Mouse (Mus musculus): ENCODE results near the gene Zer1.

Zer1 gene

GRCm38 (mm10) chr2:30123729-30124471, 485 bp downstream of the Zer1 start:
- DNase-seq: no peak

DNA sequence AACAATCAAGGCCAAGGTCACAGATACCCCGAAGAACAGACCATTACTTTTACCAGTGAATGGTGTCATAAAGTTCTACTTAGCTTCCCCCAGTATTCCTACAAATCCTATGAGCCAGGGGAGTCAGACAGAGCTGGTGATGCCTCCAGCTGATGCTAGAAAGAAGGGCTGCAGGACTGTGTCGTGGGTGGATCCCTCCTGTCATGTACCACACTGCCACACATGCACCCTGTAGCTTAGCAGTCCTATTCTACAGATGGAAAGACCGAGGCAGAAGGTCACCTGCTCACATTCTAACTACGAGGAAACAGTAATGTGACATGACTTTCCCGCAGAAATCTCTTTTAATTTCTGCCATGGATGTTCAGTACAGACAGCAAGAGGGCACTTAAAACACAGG, 1.6 kb downstream of the Zer1 start:
- no peak for DNase-seq

- DNase-seq: peak; percentile 49
Observed at GRCm38 (mm10) chr2:30120269-30120668, 4.1 kb downstream of the Zer1 start.

GRCm38 (mm10) chr2:30119641-30120051, 4.7 kb downstream of the Zer1 start:
- DNase-seq: no peak

DNA sequence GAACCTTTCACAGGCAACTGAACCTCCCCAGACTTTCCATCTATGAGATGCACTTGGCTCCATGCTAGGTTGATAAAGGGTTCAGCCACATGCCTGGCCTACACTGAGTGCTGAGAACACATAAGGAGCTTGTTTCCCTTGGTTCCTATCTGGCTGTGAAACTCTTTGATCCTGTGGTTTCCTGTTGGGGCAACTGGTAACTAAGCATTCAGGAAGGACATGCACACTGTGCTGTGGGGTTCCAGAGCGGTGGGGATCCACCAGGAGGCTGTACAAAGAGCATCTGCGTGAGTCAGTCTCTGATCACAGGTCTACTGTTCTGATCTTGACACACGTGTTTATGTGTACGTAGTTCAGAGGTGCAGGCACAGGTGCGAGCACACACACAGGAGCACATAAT, 11.8 kb downstream of the Zer1 start:
- no peak for DNase-seq

- DNase-seq: no peak
Observed at GRCm38 (mm10) chr2:30111500-30111899, 12.9 kb downstream of the Zer1 start.

DNA sequence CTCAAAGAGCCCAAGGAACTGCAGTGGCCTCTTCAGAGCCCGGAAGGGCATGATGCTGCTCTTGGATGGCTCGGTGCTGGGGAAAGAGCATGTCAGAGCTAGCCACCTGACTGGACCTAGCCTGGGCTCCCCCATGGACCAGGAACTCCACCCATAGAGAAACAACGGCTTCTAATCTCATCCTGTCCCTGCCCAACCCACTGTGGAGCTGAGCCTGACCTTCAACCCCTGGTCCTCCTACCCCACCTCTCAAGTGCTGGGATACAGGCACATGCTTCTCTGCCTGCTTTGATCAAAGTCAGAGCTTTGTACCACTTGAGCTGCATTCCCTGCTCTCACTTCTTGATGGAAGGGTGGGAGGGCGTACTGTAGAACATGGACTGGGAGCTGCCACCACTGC, 16.1 kb downstream of the Zer1 start:
- DNase-seq: no peak

DNA sequence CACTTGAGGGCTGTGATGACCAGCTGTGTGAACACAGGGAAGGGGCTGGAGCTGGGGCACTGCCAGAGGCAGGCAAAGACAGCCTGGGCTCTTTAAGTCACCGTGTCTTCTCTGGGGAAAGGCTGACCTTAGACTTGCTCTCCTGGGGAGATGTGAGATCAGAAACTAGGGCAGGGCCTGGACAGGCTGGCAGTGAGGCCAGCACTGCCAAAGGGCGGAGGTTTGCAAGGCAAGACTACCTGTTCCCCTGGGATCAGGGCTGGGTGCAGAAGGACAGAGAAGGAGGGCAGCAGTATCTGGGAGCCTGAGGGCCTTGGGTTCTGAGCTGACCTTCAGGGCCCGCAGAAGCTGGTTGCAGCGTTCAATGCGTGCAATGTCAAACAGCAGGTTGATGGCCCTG, 16.7 kb downstream of the Zer1 start:
- DNase-seq: no peak

DNA sequence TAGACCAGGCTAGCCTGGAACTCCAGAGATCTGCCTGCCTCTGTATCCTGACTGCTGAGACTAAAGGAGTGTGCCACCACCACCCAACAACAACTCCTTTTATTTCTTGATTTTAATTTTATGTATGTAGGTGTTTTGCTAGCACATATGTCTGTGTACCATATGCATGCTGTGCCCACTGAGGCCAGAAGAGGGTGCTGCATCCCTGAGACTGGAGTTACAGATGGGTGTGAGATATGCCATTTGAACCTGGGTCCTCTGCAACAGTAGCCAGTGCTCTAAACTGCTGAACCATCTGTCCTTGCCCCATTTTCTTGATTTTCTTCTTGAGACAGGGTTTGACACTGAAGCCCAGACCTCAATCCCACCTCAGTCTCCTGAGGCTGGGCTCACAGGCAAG, 18.0 kb downstream of the Zer1 start:
- DNase-seq: peak; percentile 70

DNA sequence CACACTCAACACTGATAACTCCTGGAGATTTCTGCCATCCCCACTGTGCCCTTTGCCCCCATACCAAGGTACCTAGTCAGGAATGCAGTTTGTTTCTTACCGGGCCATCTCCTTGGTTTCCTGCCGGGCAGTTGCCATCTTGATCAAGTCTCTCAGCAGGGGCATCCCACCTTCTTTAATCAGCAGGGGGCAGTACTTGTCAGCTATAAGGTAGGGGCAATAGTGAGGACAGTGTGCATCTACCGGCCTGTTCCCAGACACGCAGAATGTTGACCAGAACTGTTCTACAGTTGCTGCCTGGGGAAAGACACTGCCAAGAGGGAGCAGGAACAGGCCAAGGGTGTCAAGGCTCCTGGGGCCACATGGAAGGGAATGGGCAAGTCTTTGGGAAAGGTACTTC, 24.2 kb downstream of the Zer1 start:
- DNase-seq: no peak

DNA sequence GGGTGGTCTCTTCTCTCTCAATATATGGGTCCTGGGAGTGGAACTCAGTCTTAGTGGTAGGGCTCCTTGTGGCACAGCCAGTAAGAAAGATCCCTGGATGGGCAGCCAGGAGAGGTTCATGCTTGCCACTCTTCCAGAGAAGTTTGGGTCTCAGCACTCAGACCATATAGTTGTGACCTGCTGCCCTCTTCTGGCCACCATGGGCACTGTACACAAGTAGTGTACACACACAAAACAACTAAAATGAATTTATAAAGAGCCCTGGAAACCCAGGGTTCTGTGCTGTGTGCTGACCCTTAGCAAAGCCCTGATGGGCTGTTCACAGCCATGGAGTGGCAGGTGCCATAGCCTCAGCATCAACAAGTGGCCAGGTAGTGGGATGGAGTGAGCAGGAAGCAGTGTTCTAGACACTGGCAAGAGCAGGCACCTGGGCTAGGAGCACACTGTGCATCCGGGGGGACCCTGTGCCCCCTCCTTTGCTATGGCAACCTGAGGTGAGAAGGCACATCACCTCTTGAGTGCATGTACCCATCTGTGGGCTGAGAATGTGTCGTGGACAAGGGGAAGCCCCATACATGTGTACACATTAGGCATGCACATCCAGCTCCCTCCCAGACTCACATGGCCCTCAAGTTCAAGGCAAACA, 28.4 kb downstream of the Zer1 start:
- peak; percentile 66 for DNase-seq

GRCm38 (mm10) chr2:30094208-30094588, 30.2 kb downstream of the Zer1 start:
- no peak for DNase-seq

DNA sequence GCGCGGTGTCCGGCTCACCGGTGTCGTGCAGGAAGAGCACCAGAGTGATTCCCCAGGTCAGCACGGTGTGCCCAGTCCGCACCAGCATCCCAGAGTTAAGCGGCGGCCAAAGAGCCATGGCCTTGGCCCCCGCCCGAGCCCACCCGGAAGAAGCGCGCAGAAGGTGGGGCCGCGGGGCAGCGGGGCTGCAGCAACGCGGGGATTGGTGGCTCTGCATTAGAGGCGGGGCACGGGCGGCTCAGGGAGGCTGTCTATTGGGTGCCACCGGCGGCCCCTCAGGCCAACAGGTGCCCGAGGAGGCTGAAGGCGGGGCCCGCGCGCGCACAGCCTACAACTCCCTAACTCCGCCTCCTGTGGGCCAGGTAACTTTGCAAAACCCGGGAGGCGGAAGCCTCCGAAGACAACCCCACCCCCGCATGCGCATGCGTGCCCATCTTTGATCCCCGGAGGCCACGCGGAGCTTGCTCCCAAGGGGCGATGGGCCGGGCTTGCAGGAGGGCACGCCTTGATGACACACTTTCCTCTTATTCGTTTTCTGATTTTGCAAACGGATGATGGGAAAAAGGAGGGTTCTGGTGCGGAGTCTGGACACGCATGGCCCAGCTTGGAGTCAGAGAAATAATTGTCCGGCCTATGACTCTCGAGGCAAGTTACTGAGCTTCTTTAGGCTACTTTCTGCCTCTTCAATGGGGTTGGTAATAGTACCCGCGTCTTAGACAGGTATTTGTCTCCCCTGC, 30.7 kb downstream of the Zer1 start, which contains the start of gene Zdhhc12:
Gene Zdhhc12 (minus strand): TSS at position 178 of the 737 bp plus-strand sequence.
- peak; percentile 95 for DNase-seq

DNA sequence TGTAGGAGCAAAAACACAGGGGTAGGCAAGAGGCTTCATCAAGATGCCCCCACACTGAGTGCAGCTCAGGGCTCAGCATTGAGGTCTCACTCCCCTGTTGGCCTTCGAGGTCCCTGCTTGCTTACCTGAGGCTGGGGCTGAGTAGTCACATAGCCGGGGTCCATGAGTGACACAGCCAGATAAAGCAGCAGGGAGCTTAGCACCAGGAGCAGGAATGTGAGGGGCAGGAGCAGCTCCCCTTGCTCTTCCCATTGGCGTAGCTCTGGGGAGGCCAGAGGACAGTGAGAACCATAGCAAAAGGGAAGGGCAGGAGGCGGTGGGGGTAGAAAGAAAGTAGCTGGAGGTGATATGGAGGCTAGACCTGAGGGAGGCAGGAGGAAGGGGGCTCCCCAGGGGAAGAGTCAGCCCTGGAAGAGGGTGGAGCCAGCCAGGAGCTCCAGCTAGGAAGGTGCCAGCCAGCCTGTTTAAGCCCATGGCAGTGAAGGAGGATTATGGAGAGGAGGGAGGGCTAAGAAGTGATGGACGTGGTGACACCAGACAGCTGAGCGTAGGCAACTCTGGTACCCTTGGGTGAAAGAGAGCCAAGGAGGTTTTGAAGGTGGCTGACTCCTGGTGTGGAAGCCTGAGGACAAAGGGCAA, 32.0 kb downstream of the Zer1 start:
- no peak for DNase-seq

DNA sequence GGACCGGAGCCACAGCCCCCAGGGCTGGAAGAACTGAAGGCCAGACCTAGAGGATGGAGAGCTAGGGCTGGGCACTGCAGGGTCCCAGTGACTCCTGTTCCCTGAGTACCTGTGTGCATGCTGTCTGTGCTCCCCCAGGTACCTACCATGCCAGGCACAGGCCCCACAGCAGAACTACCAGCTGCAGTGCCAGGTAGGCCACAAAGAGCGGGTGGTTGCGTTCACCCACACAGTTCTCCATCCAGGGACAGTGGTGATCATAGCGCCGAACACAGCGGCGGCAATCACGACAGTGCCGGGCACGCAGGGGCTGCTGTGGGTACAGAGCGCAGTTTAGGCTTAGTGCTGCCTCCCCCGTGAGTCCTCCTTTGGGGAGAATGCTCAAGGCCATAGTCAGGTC, 32.9 kb downstream of the Zer1 start:
- DNase-seq: no peak

DNA sequence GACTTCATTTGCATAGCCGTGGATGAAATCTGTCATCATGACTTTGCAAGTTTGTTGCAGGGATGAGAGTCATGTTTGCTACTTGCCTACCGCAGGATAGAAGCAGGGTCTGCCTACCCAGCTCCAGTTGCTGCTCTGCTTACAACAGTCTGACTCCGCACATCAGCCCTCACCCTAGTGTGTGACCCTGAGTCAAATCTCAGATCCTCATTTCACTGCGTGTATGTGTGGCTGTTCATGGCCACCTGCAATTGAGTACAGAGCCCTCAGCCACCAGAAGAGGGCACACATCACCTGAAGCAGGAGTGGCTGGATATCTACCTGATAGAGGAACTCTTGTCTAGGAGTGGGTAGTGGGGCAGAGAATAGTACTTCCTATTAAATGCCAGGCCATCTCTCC, 37.1 kb downstream of the Zer1 start:
- no peak for DNase-seq

GRCm38 (mm10) chr2:30084632-30085031, 39.8 kb downstream of the Zer1 start:
- DNase-seq: no peak

- no peak for DNase-seq
Observed at GRCm38 (mm10) chr2:30084113-30084512, 40.3 kb downstream of the Zer1 start.

DNA sequence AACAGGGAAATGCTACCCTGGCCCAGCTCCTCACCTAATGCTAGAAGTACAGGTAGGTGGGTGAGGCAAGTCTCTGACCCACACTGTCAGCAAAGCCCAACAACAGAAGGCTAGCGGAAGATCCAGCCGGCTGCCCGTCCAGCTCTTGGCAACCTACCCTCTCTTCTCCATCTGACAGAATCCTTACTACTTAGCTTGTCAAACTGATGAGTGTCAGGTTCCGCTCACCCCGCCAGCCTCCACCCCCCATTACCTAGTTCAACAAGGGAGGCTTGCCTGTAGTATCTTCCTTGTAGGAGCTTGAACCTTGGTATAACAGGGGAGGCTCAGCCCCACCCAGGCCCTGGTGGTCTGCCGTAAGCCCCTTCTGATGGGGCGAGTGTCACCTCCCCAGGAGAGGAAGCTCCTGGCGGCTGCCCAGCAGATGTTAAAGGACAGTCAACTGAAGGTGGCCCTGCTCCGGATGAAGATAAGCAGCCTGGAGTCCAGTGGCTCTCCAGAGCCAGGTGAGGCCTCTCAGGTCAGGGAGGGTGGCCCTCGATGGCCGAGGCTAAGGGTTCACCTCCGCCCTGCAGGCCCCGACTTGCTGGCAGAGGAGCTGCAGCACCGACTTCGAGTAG, 44.1 kb downstream of the Zer1 start:
- no peak for DNase-seq

DNA sequence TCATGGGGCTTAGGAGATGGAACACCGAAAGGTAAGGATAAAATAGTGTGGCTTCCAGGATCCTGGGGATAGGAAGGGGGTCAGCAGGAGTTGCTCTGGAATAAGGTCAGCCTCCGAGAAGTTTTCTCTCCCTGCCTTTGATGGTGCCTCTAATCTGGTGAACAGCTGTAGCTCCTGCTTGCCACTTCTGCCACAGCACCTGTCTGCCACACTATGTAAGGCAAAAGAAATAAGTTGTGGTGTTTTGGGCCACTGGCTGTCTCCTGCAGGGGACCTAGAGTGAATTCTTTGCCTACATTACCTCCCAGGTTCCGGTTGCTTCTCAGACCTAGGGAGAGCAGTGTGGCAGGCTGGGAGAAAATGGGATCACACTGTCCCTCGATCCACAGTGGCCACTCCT, 45.6 kb downstream of the Zer1 start:
- DNase-seq: no peak

- peak; percentile 33 for DNase-seq
Observed at GRCm38 (mm10) chr2:30078349-30078712, 46.1 kb downstream of the Zer1 start.

GRCm38 (mm10) chr2:30077502-30078348, 46.7 kb downstream of the Zer1 start, which contains the start of gene Pkn3:
Gene Pkn3 (plus strand): TSS chr2:30077684.
- DNase-seq: peak; percentile 88
